Mouse (Mus musculus): ENCODE results near the gene Aoc3.
"Not testable (repeated sequence)": the region's sequence is repeated elsewhere in the genome, so short reads cannot be mapped to it uniquely, and the experiment has no call there.

The Aoc3 gene

DNA sequence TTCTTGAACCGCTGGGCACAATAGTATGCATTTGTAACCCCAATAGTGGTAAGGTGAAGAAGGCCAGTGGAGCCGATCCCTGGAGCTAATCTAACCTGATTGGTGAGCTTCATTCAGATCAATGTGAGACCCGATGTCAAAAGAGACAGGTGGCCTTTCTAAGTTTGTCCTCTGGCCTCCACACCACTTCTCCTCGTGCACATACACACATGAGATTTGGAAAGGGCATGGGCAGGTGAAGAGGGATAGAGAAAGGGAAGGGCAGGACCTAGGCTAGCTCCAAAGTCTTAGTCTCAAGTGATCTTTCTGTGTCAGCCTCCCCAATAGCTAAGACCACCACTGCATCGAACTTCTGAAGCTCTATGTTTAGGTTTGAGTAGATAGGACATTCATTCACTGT is 39.7 kb downstream of the Aoc3 start:
- DNase-seq (ENCODE audit: low read depth, low spot score) = no peak

GRCm38 (mm10) chr11:101374421-101374938 is 44.1 kb downstream of the Aoc3 start:
- DNase-seq (ENCODE audit: low read depth, low spot score) = no peak

- DNase-seq (ENCODE audit: low read depth, low spot score) = not testable (repeated sequence)
Observed at GRCm38 (mm10) chr11:101378196-101378595, 47.8 kb downstream of the Aoc3 start.

- DNase-seq (ENCODE audit: low read depth, low spot score) = no peak
Observed at GRCm38 (mm10) chr11:101378926-101379325, 48.5 kb downstream of the Aoc3 start.

DNA sequence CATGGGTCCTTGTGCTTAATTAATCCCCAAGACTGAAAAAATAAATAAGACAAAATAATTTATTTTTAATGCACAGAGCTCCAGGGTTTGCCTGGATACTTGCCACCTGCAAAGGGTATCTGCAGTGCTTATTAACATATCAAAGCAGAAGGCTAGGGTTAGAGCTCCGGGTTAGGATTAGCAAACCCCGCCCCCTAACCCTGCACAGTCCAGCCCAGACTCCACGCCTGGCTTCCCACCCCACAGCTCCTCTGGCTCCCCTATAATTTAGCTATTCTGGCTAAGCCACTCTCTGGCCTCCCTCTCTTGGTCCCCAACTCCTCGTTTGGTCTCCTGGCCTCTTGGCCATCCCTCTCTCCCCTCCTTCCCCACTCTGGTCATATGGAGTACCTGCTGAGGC is 51.4 kb downstream of the Aoc3 start:
- no peak for DNase-seq (ENCODE audit: low read depth, low spot score)
